Mouse (Mus musculus) spleen, adult 10 weeks (tissue): ENCODE measurements around the gene Kbtbd2. TPM values are rescaled to one million over a fixed set of nuclear protein-coding genes. Genes with fewer than 3 reads are reported as not detected.

ENCODE experiments used
- polyA plus RNA-seq: library from polyadenylated mRNA; stranded (reverse); fragments of 350-450 nt; fragmentation: Illumina TruSeq; extraction: RNeasy Lipid Tissue Mini Kit (QIAGEN cat#74804); gene quantifications from one replicate; pipeline ENCODE4 v1.2.3, GENCODE M21; 2015; ENCODE audit warnings: low replicate concordance; ENCODE audit not compliant: insufficient read depth

Gene Kbtbd2
- 49.2 TPM for polyA plus RNA-seq

GRCm38 (mm10) chr6:56797311-56798151 is at the start of gene Kbtbd2:
TSS of gene Kbtbd2 (minus strand) at chr6:56797813.

GRCm38 (mm10) chr6:56831697-56832406 is 34.2 kb upstream of the Kbtbd2 start, which contains the start of gene Fkbp9:
TSS of gene Fkbp9 (plus strand) at chr6:56832059.

Other genes starting within 250 kb of the Kbtbd2 start
- gene Pde1c, start 228.7 kb downstream of the Kbtbd2 start, polyA plus RNA-seq = 0.73 TPM
- 104 TPM for gene Lsm5, start 93.1 kb downstream of the Kbtbd2 start, polyA plus RNA-seq
- 34.5 TPM for gene Avl9, start 82.9 kb downstream of the Kbtbd2 start, polyA plus RNA-seq
- 25.7 TPM for gene Fkbp9, start 34.2 kb upstream of the Kbtbd2 start, polyA plus RNA-seq
- 125 TPM for gene Nt5c3, start 126.1 kb upstream of the Kbtbd2 start, polyA plus RNA-seq
- gene Vmn1r4, start 126.2 kb upstream of the Kbtbd2 start, polyA plus RNA-seq = 0.22 TPM
- not detected for gene Vmn1r5, start 172.5 kb upstream of the Kbtbd2 start, polyA plus RNA-seq
- not detected for gene Vmn1r6, start 199.4 kb upstream of the Kbtbd2 start, polyA plus RNA-seq
- not detected for gene Vmn1r7, start 227.5 kb upstream of the Kbtbd2 start, polyA plus RNA-seq
- not detected for gene Vmn1r8, start 234.5 kb upstream of the Kbtbd2 start, polyA plus RNA-seq